Mouse (Mus musculus): ENCODE measurements at regions not wholly inside any gene's neighbourhood (a gene's known extent, or its start where the extent isn't known, plus 50 kb on each side); places are given as distances from the start of the nearest gene placed in this dataset.
"Not testable (repeated sequence)": the region's sequence is repeated elsewhere in the genome, so short reads cannot be mapped to it uniquely, and the experiment has no call there.

DNA sequence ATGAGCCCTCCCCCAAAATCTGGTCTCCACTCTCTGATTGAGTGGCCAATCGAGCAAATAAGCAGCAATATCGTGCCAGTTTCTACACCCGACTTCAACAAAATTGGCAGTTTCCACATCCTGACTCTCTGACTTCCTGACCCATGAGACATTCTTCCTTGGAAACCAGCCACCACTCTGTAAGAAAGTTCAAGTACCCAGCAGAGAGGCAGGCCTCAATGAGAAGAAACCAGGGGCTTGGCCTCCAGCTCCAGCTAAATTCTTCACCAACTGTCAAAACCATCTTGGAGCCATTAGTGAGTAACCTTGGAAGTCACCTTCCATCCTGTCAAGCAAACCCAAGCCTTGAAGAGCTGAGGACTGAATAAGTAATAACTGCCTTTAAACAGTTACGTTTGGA, 162.7 kb upstream of the Intu start:
- DNase-seq (ENCODE audit: low read depth): no peak

GRCm38 (mm10) chr3:40371411-40371810, 159.7 kb upstream of the Intu start:
- DNase-seq (ENCODE audit: low read depth): no peak

- not testable (repeated sequence) for DNase-seq (ENCODE audit: low read depth)
Measured at GRCm38 (mm10) chr3:40376220-40376619, 154.9 kb upstream of the Intu start.

DNA sequence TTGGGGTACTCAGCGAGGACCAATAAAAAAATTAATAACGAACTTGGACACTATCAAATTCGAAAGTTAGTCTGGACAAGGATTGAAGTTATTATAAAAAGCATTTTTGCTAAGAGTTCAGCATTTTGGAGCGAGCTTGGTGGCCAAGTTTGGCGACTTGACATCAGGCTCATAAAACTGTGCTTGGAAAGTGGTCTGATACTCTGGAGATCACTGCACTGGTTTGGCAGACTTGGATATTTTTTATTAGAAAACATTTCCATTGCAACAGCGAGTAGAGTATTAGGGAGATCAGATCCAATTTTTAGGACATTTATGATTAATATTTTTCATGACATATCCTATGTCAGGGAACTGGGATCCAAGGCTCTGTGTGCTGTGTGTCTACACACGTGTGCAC, 153.7 kb upstream of the Intu start:
- DNase-seq (ENCODE audit: low read depth): no peak

- no peak for DNase-seq (ENCODE audit: low read depth)
Measured at GRCm38 (mm10) chr3:40379063-40379462, 152.0 kb upstream of the Intu start.

DNA sequence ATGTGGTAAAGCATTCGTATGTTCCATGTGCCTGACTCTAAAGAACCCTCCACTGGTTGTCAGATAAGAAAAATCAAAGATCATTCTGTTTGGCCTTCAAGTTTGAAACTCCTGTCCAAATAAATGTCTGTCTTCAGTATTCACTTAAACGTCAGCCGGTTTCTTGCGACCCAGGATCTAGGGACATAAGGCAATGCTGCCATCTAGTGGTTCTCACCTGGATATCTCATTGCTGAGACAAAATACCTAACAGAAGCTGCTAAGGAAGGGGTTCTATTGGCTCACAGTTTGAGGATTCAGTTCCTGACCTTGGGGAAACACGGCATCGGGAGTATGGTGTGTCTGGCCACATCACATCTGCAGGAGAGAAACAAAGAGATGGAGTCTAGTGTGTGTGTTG, 139.5 kb upstream of the Intu start:
- DNase-seq (ENCODE audit: low read depth): peak; percentile 19

- DNase-seq (ENCODE audit: low read depth): no peak
Measured at GRCm38 (mm10) chr3:40398184-40398583, 132.9 kb upstream of the Intu start.

GRCm38 (mm10) chr3:40403402-40403801, 127.7 kb upstream of the Intu start:
- DNase-seq (ENCODE audit: low read depth): no peak

- DNase-seq (ENCODE audit: low read depth): no peak
Measured at GRCm38 (mm10) chr3:40405095-40405948, 125.8 kb upstream of the Intu start.

DNA sequence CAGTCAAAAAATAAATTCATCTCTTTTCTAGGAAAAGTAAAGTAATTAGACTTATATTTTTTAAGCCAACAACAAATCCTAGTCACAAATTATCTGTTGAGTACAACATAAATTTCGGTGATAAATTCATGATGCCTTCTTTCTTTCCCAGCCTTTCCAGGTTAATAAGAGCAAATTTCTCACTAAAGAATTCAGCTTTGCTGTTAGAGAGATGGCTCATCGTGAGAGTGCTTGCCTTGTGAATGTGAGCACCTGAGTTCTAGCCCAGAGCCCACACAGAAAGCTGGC, 125.2 kb upstream of the Intu start:
- DNase-seq (ENCODE audit: low read depth): no peak

DNA sequence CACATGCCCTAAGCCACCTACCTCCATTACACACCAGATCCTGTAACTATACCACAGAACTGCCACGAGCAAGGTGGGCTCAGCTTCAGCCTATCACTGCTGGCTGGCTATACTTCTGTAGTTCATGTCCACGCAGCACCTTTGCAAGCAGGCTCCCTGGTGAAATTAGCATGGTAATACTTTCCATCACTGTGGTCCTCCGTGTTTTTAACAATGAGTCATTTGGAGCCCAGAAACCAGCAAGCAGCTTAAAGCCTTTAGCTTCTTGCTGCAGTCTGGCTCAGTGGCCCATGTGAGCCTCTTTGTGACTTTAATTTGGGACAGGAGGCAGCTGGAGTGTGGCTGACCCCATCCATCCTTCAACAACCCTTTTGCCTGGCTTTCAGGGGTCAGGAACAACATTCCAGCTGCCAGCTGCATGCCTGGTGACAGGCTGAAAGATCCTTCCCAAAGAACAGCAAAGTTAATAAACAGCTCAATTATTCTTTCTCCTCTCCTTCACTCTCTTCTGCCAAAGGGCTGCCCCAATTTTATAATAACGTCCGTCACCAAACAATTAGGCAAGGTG, 122.1 kb upstream of the Intu start:
- no peak for DNase-seq (ENCODE audit: low read depth)

DNA sequence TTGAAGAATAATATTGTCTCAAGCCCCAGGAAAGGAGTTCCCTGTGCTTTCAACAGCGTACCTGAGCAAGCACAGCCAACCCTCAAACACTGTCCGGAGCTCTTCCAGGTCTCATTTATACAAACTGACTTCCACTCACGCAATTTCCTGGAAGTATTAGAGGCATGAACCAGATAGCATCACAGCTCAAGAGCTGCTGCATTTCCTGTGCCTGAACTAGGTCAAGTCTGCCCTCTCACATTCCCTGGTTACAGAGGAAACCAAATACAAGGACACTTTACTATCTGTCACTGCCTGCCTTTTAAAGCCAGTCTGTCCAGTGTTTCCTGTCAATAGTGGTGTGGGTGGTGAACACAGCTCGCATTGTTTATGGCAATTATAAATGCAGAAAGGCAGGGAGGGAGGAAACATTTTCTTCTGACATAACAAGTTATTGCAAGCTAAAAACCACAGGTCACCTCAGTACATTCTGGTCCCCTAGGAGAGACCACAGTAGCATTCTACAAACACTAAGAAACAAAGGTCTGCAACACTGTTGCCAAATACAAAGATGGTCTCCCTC, 120.3 kb upstream of the Intu start:
- no peak for DNase-seq (ENCODE audit: low read depth)

DNA sequence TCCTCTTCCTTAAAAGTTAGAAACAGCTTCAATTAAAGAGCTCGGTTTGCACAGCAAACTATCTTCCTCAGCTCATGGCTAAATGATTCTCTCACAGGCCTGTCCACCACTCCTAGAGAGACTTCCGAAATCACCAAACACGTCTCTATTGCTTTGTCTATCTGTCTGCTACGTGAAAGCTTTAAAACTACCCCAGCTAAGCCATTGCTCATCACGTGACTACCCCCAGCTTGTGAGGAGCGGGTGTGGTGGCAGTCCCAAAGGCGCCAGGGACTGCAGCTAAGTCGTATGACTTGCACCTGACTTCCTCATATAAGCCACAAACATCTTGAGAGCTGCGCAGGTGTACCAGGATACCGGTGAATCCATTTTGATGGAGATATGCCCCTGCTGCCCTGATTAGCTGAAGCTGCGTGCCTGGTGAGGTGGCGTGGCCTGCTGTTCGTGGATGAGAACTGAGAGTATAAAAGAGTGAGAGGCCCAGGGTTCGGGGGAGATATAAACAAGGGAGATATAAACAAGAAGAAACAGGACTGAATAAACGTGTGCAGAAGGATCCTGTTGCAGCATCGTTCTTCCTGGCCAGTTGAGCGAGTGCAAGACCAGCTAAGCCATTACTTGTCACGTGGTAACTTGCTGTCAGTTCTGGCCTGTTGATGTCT, 105.8 kb upstream of the Intu start:
- not testable (repeated sequence) for DNase-seq (ENCODE audit: low read depth)

GRCm38 (mm10) chr3:40426070-40426469, 105.0 kb upstream of the Intu start:
- DNase-seq (ENCODE audit: low read depth): no peak

GRCm38 (mm10) chr3:40428021-40428420, 103.1 kb upstream of the Intu start:
- DNase-seq (ENCODE audit: low read depth): no peak

DNA sequence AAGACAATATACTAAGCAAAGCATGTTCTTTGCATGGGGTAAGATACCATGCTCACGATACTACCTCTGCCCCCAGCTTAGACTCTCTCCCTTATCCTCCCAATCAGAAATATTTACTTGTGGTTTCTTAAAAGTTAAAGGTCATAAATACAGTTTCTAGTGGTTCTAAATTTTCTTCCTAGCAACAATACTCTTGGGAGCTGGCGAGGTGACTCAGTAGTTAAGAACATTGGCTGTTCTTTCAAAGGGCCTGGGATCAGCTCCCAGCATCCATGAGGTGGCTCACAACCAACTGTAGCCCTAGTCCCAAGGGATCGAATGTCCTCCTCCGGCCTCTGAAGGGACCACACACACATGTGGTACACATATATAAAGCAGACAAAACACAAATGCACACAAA, 92.8 kb upstream of the Intu start:
- no peak for DNase-seq (ENCODE audit: low read depth)

GRCm38 (mm10) chr3:40441092-40442036, 89.7 kb upstream of the Intu start:
- no peak for DNase-seq (ENCODE audit: low read depth)

GRCm38 (mm10) chr3:40443788-40444595, 87.1 kb upstream of the Intu start:
- peak; percentile 26 for DNase-seq (ENCODE audit: low read depth)

DNA sequence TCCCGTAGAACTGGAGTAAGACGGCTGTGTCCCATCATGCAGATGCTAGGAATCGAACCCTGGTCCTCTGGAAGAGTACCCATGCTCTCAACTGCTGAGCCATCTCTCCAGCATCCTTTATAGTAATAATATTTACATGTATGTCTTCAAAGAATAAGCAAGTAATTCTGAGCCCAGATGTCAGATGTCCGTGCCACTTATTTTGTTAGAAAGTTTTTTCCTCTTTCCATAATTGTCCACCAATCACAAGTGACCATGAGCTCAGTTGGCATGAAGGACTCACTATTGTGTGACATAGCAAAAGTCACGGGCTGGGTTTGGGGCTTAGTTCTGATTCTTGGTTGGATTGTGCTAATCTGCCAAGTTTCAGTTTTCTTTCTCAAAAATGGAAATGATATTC, 78.1 kb upstream of the Intu start:
- no peak for DNase-seq (ENCODE audit: low read depth)

- no peak for DNase-seq (ENCODE audit: low read depth)
Measured at GRCm38 (mm10) chr3:40453552-40453951, 77.5 kb upstream of the Intu start.

- DNase-seq (ENCODE audit: low read depth): no peak
Measured at GRCm38 (mm10) chr3:40456070-40456469, 75.0 kb upstream of the Intu start.
